Mouse (Mus musculus) erythroblast, embryonic 14.5 days (primary cell): ENCODE results near the gene Arsa.
"Not testable (repeated sequence)": the region's sequence is repeated elsewhere in the genome, so short reads cannot be mapped to it uniquely, and the experiment has no call there.

ENCODE experiments used
- GATA1 ChIP-seq: IDR thresholded peaks from 2 replicates; pipeline ENCODE4 v1.6.1; 2012; ENCODE audit warnings: low read length, inconsistent platforms, mixed read lengths
- TAL1 ChIP-seq: IDR thresholded peaks from 3 replicates; pipeline ENCODE4 v1.6.1; 2012; ENCODE audit warnings: low read length, inconsistent platforms, mixed read lengths

DNA sequence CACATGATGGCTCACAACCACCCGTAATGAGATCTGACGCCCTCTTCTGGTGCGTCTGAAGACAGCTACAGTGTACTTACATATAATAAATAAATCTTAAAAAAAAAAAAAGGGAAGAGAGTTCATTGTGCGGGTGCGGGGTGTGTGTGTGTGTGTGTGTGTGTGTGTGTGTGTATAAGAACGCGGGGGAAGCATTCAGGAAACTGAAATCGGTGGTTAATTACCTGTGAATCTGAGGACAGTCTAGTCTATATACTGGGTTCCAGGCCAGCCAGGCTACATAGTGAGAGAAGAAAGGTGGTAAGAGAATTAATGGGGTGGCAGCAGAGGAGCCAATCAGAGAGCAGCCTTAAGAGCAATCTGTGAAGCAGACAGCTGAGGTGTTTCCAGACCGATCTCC, 46.5 kb downstream of the Arsa start:
- not testable (repeated sequence) for TF ChIP-seq TAL1, GATA1
